In the genomic region with DNA sequence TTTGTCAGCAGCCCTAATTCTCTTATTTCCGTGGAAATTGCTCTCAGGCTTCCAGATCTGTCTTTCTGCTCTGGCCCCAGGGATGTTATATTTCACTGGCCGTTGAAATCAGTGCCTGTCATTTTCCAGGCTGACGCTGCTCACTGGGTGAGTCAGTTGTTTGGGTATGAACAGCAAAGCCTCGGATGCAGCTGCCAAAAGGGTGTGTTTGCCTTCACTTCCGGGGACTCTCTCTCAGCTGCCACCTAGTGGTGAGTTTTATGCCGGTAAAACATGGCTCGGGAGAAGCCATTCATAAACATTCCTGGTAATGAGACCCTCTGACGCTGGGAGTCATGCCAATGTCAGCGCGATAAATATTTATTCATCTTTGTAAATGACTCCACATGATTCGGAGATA, we compare ENCODE assay signal across 8 mouse cellular contexts.
DNase-seq lines count a peak whose midpoint lies in the region; ATAC-seq lines count a peak whose summit lies in the region.

No protein-coding gene starts in this region.

- H3K4me3 ChIP-seq in forebrain, embryonic 15.5 days: peak overlapping the region; percentile 25
- no peak overlapping the region for H3K4me3 ChIP-seq in liver, embryonic 16.5 days (ENCODE audit: low read depth, low read length)
- H3K4me3 ChIP-seq in neural tube, embryonic 13.5 days: peak overlapping the region; percentile 32

- 5% methylated on average over 11 of the region's 11 CpGs for WGBS in forebrain, embryonic 15.5 days
- WGBS in large intestine, adult 2 months: 5% methylated on average over 11 of the region's 11 CpGs
- WGBS in liver, embryonic 16.5 days (ENCODE audit: insufficient replicate concordance): 15% methylated on average over 11 of the region's 11 CpGs
- WGBS in neural tube, embryonic 13.5 days: 5% methylated on average over 11 of the region's 11 CpGs

- H3K4me2 ChIP-seq in forebrain, embryonic 15.5 days (replicated peaks): peak overlapping the region; percentile 48
- peak overlapping the region; percentile 44 for H3K4me2 ChIP-seq in liver, embryonic 16.5 days (ENCODE audit: low read depth, low read length)
- peak overlapping the region; percentile 56 for H3K4me2 ChIP-seq in neural tube, embryonic 13.5 days

- peak; percentile 75 for ATAC-seq in cerebellum, adult (ENCODE audit: insufficient number of reproducible peaks, low FRiP score, low TSS enrichment)
- ATAC-seq in forebrain, embryonic 15.5 days (replicated peaks): peak; percentile 96
- no peak for ATAC-seq in liver, embryonic 16.5 days (ENCODE audit: low read depth)
- ATAC-seq in neural tube, embryonic 13.5 days (ENCODE audit: low read depth): peak; percentile 94

- H3K4me1 ChIP-seq in forebrain, embryonic 15.5 days: peaks cover 15% of the 10 kb centered on the region; the same call in 1 of the 2 replicates
- H3K4me1 ChIP-seq in liver, embryonic 16.5 days (ENCODE audit: control insufficient read depth, low read depth, low read length): no peaks in the 10 kb centered on the region
- peaks cover 8% of the 10 kb centered on the region for H3K4me1 ChIP-seq in neural tube, embryonic 13.5 days (replicated peaks)

- peak; percentile 68 for DNase-seq in ES-CJ7 (ENCODE audit: low read depth, low spot score)
- DNase-seq in heart, postnatal 14 days: peak; percentile 78 to 88
- peak; percentile 61 for DNase-seq in large intestine, adult 2 months (ENCODE audit: low read depth, low spot score)
- peak; percentile 69 for DNase-seq in testis, postnatal 14 days (ENCODE audit: low spot score)

- H3K36me3 ChIP-seq in forebrain, embryonic 15.5 days: no peaks in the 10 kb centered on the region
- H3K36me3 ChIP-seq in liver, embryonic 16.5 days (ENCODE audit: control insufficient read depth, insufficient read depth): no peaks in the 10 kb centered on the region
- no peaks in the 10 kb centered on the region for H3K36me3 ChIP-seq in neural tube, embryonic 13.5 days

- peak overlapping the region; percentile 64 for H3K27ac ChIP-seq in forebrain, embryonic 15.5 days (replicated peaks)
- no peak overlapping the region for H3K27ac ChIP-seq in liver, embryonic 16.5 days (ENCODE audit: low read length)
- H3K27ac ChIP-seq in neural tube, embryonic 13.5 days (replicated peaks): peak overlapping the region; percentile 66

- H3K27me3 ChIP-seq in forebrain, embryonic 15.5 days: no peaks in the 10 kb centered on the region
- no peaks in the 10 kb centered on the region for H3K27me3 ChIP-seq in liver, embryonic 16.5 days (ENCODE audit: control insufficient read depth, insufficient read depth, low read depth, low read length)
- no peaks in the 10 kb centered on the region for H3K27me3 ChIP-seq in neural tube, embryonic 13.5 days

- H3K9ac ChIP-seq in forebrain, embryonic 15.5 days (replicated peaks): peak overlapping the region; percentile 30; the same call in 1 of the 2 replicates
- no peak overlapping the region for H3K9ac ChIP-seq in liver, embryonic 16.5 days (ENCODE audit: low read depth, low read length)
- H3K9ac ChIP-seq in neural tube, embryonic 13.5 days: peak overlapping the region; percentile 62

- no peaks in the 10 kb centered on the region for H3K9me3 ChIP-seq in forebrain, embryonic 15.5 days
- H3K9me3 ChIP-seq in liver, embryonic 16.5 days (replicated peaks; ENCODE audit: control insufficient read depth, low read length): no peaks in the 10 kb centered on the region
- no peaks in the 10 kb centered on the region for H3K9me3 ChIP-seq in neural tube, embryonic 13.5 days

- intact Hi-C loops in heart, postnatal 14 days (cut with DNase I): loop anchor here (10.0 kb wide), 2 partner anchors 269 to 409 kb away; partner anchors contain the start of gene Fndc3a
